Mouse (Mus musculus): ENCODE data around the gene Unk.

The Unk gene

DNA sequence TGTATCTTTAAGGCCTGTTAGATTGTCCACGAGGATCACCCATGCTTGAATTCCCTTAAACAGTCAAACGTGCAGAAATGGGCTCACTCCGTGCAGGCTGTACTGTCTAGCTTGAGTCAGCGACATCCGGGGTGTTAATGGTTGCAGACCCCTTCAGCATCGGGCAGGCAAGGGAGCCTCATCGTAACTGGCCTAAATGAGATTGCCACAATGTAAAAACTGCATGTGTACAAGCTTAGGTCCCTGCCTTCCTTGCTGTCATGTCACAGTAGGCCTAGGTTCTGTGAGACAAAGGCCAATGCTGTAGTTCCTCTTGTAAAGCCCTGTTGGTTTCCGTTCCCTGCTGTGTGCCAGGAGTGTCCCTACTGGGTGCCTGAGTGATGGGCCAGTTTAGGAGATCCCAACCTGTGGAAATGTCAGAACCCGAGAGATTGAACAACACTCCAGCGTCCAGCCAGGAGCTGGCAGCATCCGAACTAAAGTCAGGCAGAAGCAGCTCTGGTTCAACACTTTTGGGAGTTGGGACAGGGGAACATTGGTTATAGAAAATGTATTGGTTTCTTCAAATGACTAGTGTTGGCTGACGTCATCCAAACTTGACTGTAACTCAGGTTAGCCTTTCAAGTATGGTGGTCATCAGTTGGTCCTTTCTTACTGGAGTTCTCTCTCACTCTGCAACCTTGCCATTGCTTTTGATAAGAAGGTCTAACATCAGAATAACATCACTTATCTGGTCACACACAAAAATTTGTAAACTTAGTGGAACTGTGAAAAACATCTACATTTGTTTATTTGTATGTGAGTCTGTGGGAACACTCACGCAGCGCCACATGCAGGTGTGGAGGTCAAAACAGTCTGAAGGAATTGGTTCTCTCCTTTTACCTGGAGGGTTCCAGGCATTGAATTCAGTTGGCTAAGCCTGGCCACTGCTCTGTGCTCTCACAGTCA is 1.1 kb downstream of the Unk start:
- no peak for DNase-seq

GRCm38 (mm10) chr11:116034584-116034983 is 4.5 kb downstream of the Unk start:
- no peak for DNase-seq

DNA sequence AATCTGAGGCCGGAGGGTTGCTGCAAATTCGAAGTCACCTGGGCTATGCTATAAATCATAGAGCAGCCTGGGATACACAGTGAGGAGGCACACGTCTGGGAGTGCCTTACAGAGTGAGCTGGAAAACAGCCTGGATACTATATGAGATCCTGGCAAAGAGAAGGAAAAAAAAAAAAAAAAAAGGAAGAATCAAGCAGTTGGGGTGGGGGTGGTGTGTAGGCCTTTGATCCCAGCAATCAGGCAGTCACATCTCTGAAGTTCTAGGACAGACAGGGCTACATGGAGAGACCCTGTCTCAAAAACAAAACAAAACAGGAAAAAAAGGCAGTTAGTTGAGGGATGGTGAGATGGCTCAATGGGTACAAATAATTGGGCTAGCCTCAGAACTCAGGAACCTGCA is 6.5 kb downstream of the Unk start:
- DNase-seq = no peak

GRCm38 (mm10) chr11:116037826-116038225 is 7.7 kb downstream of the Unk start:
- DNase-seq = no peak

GRCm38 (mm10) chr11:116040593-116040992 is 10.5 kb downstream of the Unk start:
- DNase-seq = peak; percentile 40 to 56

DNA sequence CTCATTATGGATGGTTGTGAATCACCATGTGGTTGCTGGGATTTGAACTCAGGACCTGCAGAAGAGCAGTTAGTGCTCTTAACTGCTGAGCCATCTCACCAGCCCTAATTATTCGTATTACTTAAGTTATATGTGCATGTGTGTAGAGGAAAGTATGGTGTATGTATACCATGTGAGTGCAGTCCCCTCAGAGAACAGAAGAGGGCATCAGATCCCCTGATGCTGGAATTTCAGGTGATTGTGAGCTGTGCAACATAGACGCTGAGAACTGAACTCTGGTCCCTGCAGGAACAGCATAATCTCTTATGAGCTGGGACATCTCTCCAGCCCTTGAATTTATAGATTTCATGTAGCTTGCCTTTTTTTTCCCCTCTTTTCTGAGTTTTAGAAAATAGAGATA is 11.7 kb downstream of the Unk start:
- no peak for DNase-seq

- DNase-seq = no peak
These were observed 12.4 kb downstream of the Unk start for GRCm38 (mm10) chr11:116042372-116043138.

- no peak for DNase-seq
These were observed 13.2 kb downstream of the Unk start for GRCm38 (mm10) chr11:116043286-116043685.

- DNase-seq = no peak
These were observed 15.1 kb downstream of the Unk start for GRCm38 (mm10) chr11:116045173-116045572.

- no peak for DNase-seq
These were observed 19.5 kb downstream of the Unk start for GRCm38 (mm10) chr11:116049610-116050009.

GRCm38 (mm10) chr11:116050196-116050595 is 20.1 kb downstream of the Unk start:
- DNase-seq = no peak

DNA sequence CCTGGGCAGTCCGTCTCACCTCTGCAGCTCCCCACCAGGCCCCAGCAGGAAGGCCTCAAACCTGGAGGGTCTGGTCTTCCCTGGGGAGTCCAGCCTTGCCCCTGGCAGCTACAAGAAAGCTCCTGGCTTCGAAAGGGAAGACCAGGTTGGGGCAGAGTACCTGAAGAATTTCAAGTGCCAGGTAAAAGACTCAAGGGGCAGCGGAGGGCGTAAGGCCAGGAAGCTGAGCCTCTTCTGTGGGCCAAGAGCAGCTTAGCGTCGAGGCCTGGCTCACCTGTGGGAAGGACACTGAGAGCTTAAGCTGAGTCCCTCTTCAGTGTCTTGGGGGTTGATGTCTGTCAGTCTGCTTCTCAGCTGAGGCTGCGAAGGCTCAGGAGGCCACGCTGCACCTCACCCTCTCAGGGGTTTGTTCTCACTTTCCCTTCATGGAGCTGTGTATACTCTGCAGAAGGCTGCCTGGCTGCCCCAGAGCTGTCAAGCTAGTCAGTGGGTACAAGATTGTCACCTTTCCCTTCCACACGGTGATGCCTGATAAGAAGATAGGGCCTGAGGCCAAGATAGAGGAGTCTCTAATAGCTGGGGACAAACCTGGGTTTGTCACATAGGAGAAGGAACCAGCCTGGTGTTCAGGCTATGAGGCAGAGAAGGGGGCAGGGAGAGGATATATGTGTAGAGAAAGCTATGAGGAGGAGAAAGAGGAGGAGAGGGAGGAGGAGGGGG is 23.5 kb downstream of the Unk start:
- no peak for DNase-seq

- no peak for DNase-seq
These were observed 25.8 kb downstream of the Unk start for GRCm38 (mm10) chr11:116055873-116056272.

- DNase-seq = no peak
These were observed 27.2 kb downstream of the Unk start for GRCm38 (mm10) chr11:116057237-116057881.

GRCm38 (mm10) chr11:116058022-116058614 is 28.0 kb downstream of the Unk start:
- DNase-seq = peak in 1 of 2 experiments; percentile 48

- peak; percentile 31 to 41 for DNase-seq
These were observed 29.0 kb downstream of the Unk start for GRCm38 (mm10) chr11:116058868-116059690.

GRCm38 (mm10) chr11:116059691-116060025 is 29.5 kb downstream of the Unk start:
- DNase-seq = peak; percentile 27 to 43

DNA sequence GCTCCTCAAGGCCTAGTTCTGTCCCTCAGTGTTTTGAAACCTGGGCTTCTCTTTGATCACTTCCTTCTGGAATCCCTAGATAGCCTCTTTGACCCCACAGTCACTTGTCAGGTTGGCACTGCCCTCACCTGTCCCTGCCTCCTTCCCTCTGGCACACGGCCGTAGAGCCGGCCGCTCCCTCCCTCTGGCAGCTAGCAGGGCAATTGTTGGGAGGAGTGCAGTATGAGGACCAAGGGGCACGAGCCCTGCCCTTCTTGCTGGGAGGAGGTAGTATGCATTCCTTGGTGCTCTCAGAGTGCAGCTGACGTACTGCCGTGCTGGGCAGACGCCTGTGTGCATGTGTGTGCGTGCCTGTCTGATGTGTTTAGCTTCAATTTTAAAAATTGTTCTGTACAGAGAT is 30.5 kb downstream of the Unk start:
- DNase-seq = peak; percentile 50 to 54

DNA sequence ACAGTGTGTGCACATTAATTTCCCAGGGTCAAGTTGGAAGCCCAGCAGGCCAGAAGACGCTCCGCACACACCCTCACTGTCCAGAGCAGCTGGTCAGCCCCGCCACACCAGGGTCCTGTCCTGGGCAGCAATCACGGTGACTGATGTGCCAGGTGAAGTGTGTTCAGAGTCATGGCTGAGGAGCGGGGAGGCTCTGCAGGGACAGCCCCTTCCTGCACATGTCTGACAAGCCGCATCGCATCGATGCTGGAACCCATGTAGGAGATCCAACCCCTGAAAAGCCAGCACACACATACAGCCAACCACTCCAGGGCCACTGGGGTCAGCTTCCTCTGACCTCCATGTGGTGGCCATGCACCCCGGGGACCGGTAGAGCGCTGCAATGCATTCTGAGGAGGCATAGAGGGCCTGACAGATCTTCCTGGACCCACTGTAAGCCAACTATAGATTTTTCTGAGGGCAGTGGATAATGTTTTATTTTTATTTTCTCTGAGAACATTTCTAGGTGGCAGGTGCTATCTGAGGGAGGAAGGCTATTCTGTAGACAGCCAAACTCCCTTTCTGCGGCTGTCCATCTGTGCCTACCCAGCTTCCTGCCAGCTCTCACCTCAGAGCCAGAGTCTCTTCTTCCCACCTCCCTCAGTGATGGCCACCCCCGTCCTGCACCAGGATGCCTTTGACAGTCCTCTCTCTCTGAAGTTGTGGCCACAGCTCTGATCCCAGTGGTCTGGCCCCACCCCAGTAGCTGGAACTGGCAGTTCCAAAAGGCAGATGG is 31.7 kb downstream of the Unk start:
- peak; percentile 81 to 90 for DNase-seq

GRCm38 (mm10) chr11:116062521-116062920 is 32.4 kb downstream of the Unk start:
- peak in 1 of 2 experiments; percentile 56 for DNase-seq

DNA sequence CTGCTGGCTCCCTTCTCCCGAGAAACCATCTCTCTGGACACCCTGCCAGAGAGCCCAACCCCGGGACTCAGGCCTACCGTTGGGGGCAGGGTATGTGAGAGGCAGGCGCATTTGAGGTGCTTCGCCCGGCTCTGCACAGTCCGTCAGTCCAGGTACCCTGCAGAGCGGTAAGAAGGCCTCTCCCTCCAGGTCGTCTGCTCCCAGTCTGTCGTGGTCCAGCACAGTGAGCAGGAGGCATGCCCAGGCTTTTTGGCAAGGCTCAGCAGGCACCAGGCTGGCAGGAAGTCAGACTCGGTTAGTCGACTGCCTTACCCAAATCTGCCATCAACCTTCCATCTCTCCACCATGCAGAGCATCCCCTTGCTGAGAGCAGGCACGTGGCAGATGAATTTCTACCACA is 33.4 kb downstream of the Unk start:
- peak; percentile 94 to 98 for DNase-seq
